Mouse (Mus musculus): ENCODE results near the gene Gm20388. TPM values are rescaled to one million over a fixed set of nuclear protein-coding genes. Genes with fewer than 3 reads are reported as not detected.
A peak's percentile ranks its signal among the peaks of the same experiment; 100 is the strongest.

The Gm20388 gene
- polyA plus RNA-seq, 1 experiment from 2014 or later: 1.7 TPM

GRCm38 (mm10) chr8:122334791-122335490 lies 2424.3 kb downstream of the Gm20388 start:
- H3K27ac ChIP-seq: no peak overlapping the region

GRCm38 (mm10) chr8:122335638-122336250 lies 2425.1 kb downstream of the Gm20388 start:
- Histone ChIP-seq H3K4me3 (peak overlapping the region; percentile 66), H3K27ac (peak overlapping the region; percentile 62), H3K4me1 (replicated peaks) (peaks cover 44% of the 10 kb centered on the region), H3K9me3 (no peaks in the 10 kb centered on the region), H3K27me3 (ENCODE audit: insufficient read depth, poor library complexity, severe bottlenecking) (peaks cover 82% of the 10 kb centered on the region), H3K36me3 (peaks cover 44% of the 10 kb centered on the region)
- WGBS: 10% methylated on average over 57 of the region's 57 CpGs
- DNase-seq (ENCODE audit: low spot score): no peak

More at GRCm38 (mm10) chr8:122334791-122335490, 2424.3 kb downstream of the Gm20388 start:
- H3K36me3 ChIP-seq: peaks cover 44% of the 10 kb centered on the region
- no peaks in the 10 kb centered on the region for H3K9me3 ChIP-seq
- peak overlapping the region; percentile 66; the same call in 1 of the 2 replicates for H3K4me3 ChIP-seq
- peaks cover 83% of the 10 kb centered on the region for H3K27me3 ChIP-seq (ENCODE audit: insufficient read depth, poor library complexity, severe bottlenecking)
- DNase-seq (ENCODE audit: low spot score): no peak
- peaks cover 52% of the 10 kb centered on the region for H3K4me1 ChIP-seq (replicated peaks)
- 81% methylated on average over 13 of the region's 13 CpGs for WGBS

- Histone ChIP-seq H3K27me3 (ENCODE audit: insufficient read depth, poor library complexity, severe bottlenecking) (peaks cover 88% of the 10 kb centered on the region), H3K27ac (peak overlapping the region; percentile 62), H3K9me3 (no peaks in the 10 kb centered on the region), H3K4me1 (replicated peaks) (peaks cover 37% of the 10 kb centered on the region), H3K36me3 (peaks cover 44% of the 10 kb centered on the region), H3K4me3 (peak overlapping the region; percentile 66)
- WGBS: 4% methylated on average over 81 of the region's 81 CpGs
- peak; percentile 80 for DNase-seq (ENCODE audit: low spot score)
These were observed 2425.7 kb downstream of the Gm20388 start for GRCm38 (mm10) chr8:122336251-122336910.

DNA sequence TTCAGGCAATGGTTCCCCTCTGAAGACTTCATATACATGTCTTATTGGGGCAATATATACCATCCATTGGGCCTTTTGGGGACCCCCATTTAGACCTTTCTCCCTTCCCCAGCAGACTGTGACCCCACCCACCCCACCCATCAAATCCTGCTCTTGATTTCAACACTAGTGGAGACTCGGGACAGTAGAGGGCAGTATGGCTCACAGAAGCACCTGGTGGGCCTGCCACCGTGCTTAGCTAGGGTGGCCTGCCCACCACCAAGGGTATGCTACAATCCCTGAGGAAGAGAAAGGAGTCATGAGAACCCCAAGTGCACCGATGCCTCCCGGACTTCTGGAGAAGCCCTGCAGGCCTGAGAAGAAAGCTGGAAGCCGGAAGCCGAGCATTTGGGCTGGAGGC lies 2428.2 kb downstream of the Gm20388 start:
- Histone ChIP-seq H3K36me3 (peaks cover 31% of the 10 kb centered on the region), H3K27ac (no peak overlapping the region), H3K9me3 (no peaks in the 10 kb centered on the region), H3K4me3 (no peak overlapping the region), H3K27me3 (ENCODE audit: insufficient read depth, poor library complexity, severe bottlenecking) (peaks cover 97% of the 10 kb centered on the region), H3K4me1 (replicated peaks) (peaks cover 39% of the 10 kb centered on the region)
- WGBS: 56% methylated on average over 6 of the region's 6 CpGs
- no peak for DNase-seq (ENCODE audit: low spot score)

GRCm38 (mm10) chr8:122340761-122341160 lies 2430.1 kb downstream of the Gm20388 start:
- H3K36me3 ChIP-seq: peaks cover 16% of the 10 kb centered on the region
- peaks cover 97% of the 10 kb centered on the region for H3K27me3 ChIP-seq (ENCODE audit: insufficient read depth, poor library complexity, severe bottlenecking)
- no peak for DNase-seq (ENCODE audit: low spot score)
- WGBS: 87% methylated on average over 3 of the region's 3 CpGs
- peaks cover 48% of the 10 kb centered on the region for H3K4me1 ChIP-seq (replicated peaks)
- H3K27ac ChIP-seq: no peak overlapping the region
- no peak overlapping the region for H3K4me3 ChIP-seq
- no peaks in the 10 kb centered on the region for H3K9me3 ChIP-seq

DNA sequence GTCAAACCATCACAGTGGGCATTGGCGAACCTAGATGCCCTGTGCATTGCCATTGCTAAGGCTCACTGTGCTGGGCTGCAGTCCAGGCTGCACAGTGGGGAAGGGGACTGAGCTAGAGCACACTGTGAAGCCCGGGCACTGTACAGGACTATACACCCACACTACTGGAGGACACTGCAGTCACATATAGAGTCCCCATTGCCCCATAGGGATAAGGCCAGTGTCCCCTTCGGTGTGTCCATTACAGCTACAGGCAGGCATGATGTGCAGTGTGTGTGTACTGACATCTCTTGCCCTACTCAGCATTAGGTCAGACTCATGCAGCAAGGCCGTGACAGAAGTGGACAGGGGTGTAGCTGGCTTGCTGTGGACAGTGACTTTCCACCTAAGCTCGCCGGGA lies 2431.1 kb downstream of the Gm20388 start:
- no peaks in the 10 kb centered on the region for H3K9me3 ChIP-seq
- no peak overlapping the region for H3K4me3 ChIP-seq
- peaks cover 90% of the 10 kb centered on the region for H3K27me3 ChIP-seq (ENCODE audit: insufficient read depth, poor library complexity, severe bottlenecking)
- no peak for DNase-seq (ENCODE audit: low spot score)
- peaks cover 10% of the 10 kb centered on the region for H3K36me3 ChIP-seq
- WGBS: 86% methylated on average over 6 of the region's 6 CpGs
- peaks cover 38% of the 10 kb centered on the region for H3K4me1 ChIP-seq (replicated peaks)
- no peak overlapping the region for H3K27ac ChIP-seq

- peaks cover 87% of the 10 kb centered on the region for H3K27me3 ChIP-seq (ENCODE audit: insufficient read depth, poor library complexity, severe bottlenecking)
- peaks cover 9% of the 10 kb centered on the region; the same call in 1 of the 2 replicates for H3K36me3 ChIP-seq
- H3K9me3 ChIP-seq: no peaks in the 10 kb centered on the region
- peaks cover 33% of the 10 kb centered on the region for H3K4me1 ChIP-seq (replicated peaks)
- WGBS: 61% methylated on average over 5 of the region's 5 CpGs
- H3K27ac ChIP-seq: no peak overlapping the region
- no peak for DNase-seq (ENCODE audit: low spot score)
- H3K4me3 ChIP-seq: no peak overlapping the region
These were observed 2431.7 kb downstream of the Gm20388 start for GRCm38 (mm10) chr8:122342362-122342761.

DNA sequence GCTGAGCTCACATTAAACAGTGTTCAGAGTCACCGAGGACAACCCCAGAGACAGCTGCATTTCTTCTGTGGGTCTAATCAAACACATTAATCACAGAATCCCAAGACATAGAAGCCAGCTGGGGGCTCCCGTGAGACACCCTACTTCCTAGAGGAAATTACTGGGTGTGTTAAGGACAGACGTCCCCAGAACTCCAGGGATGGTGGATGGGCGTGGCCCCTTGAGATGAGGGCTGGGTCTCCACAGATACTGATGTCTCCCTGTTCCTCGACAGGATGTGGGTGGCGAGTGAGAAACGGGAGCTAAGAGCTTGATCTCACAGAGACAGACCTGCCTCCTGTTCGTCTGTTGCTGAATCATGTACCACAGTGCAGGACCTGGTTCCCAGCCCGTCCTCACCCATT lies 2432.2 kb downstream of the Gm20388 start:
- H3K27me3 ChIP-seq (ENCODE audit: insufficient read depth, poor library complexity, severe bottlenecking): peaks cover 86% of the 10 kb centered on the region
- H3K4me3 ChIP-seq: peak overlapping the region; percentile 44
- peak; percentile 20 for DNase-seq (ENCODE audit: low spot score)
- H3K36me3 ChIP-seq: peaks cover 4% of the 10 kb centered on the region; the same call in 1 of the 2 replicates
- 10% methylated on average over 9 of the region's 9 CpGs for WGBS
- H3K4me1 ChIP-seq (replicated peaks): peaks cover 33% of the 10 kb centered on the region
- 0 out of 2 replicates have a peak overlapping the region, but pooled peaks have one; percentile 35 for H3K27ac ChIP-seq
- H3K9me3 ChIP-seq: no peaks in the 10 kb centered on the region

GRCm38 (mm10) chr8:122343341-122343740 lies 2432.7 kb downstream of the Gm20388 start:
- peaks cover 33% of the 10 kb centered on the region for H3K4me1 ChIP-seq (replicated peaks)
- H3K4me3 ChIP-seq: peak overlapping the region; percentile 44
- WGBS: 6% methylated on average over 11 of the region's 11 CpGs
- peaks cover 85% of the 10 kb centered on the region for H3K27me3 ChIP-seq (ENCODE audit: insufficient read depth, poor library complexity, severe bottlenecking)
- no peaks in the 10 kb centered on the region for H3K9me3 ChIP-seq
- no peak for DNase-seq (ENCODE audit: low spot score)
- H3K36me3 ChIP-seq: no peaks in the 10 kb centered on the region
- H3K27ac ChIP-seq: 0 out of 2 replicates have a peak overlapping the region, but pooled peaks have one; percentile 35

GRCm38 (mm10) chr8:122343758-122344157 lies 2433.1 kb downstream of the Gm20388 start:
- Histone ChIP-seq H3K36me3 (no peaks in the 10 kb centered on the region), H3K27me3 (ENCODE audit: insufficient read depth, poor library complexity, severe bottlenecking) (peaks cover 85% of the 10 kb centered on the region), H3K27ac (no peak overlapping the region), H3K4me1 (replicated peaks) (peaks cover 33% of the 10 kb centered on the region), H3K4me3 (peak overlapping the region; percentile 44), H3K9me3 (no peaks in the 10 kb centered on the region)
- under 1% methylated on average over 14 of the region's 14 CpGs for WGBS
- DNase-seq (ENCODE audit: low spot score): peak; percentile 25

DNA sequence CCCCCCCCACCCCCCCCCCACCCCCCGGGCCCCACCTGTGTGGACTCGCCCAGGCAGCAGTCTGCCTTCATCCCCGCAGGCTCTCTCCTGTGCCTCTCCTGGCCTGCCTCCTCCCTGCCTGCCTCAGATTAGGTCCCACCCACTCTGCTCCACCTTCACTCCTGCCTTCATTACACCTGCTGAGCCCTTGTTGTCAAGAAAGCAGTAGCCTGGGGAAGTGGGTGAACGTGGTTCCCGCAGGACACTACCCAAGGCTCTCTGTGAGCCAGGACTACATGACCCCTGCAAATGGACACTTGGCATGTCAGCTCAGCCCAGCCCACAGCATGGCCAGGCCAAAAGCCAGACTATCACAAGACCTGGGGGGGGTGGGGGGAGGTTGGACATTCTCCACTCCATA lies 2433.6 kb downstream of the Gm20388 start:
- WGBS: 11% methylated on average over 4 of the region's 5 CpGs

DNA sequence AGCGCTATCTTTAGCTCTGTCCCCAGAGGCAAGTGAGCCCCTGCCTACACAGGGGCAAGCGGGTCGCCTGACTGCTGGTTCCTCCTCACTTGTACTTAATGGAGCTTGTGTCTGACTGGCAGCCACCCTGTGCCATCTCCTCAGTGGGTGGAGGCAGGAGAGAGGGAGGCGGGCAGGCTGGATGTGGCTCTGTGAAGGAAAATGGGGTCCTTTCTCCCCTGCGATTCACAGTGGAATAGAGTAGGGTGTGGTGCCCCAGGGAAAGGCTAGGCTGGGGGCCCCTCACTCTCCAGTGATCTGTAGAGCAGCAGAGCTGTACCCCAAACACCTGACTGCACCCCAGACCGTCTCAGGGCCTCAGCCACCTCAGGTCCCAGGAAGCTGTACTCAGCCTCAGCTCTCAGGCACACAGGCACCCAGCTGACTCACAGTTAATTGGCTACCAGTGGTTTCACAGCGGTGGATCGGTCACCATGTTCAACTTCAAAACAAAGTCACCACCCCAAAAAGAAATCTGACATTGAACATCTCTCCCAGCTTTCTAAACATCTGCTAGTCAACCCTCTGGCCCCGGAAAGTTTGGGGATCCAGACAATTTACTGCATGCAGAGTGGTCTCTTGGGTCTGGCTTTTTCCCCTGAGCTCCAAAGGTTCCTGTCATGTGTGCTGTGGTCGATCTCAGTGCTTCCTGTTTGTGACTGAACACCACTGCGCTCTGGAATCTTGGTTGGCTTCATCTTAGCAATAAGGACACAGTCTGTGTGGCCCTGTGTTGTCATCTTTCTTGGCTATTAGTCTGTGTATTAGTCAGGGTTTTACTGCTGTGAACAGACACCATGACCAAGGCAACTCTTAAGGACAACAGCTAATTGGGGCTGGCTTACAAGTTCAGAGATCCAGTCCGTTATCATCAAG lies 2434.8 kb downstream of the Gm20388 start:
- no peak overlapping the region for H3K27ac ChIP-seq
- peaks cover 81% of the 10 kb centered on the region for H3K27me3 ChIP-seq (ENCODE audit: insufficient read depth, poor library complexity, severe bottlenecking)
- peaks cover 45% of the 10 kb centered on the region for H3K4me1 ChIP-seq (replicated peaks)
- H3K4me3 ChIP-seq: no peak overlapping the region
- no peak for DNase-seq (ENCODE audit: low spot score)
- 55% methylated on average over 12 of the region's 12 CpGs for WGBS
- no peaks in the 10 kb centered on the region for H3K36me3 ChIP-seq
- H3K9me3 ChIP-seq: no peaks in the 10 kb centered on the region

More for the DNA sequence above, 2433.6 kb downstream of the Gm20388 start:
- peaks cover 33% of the 10 kb centered on the region for H3K4me1 ChIP-seq (replicated peaks)
- H3K27ac ChIP-seq: peak overlapping the region; percentile 0; the same call in 1 of the 2 replicates
- H3K27me3 ChIP-seq (ENCODE audit: insufficient read depth, poor library complexity, severe bottlenecking): peaks cover 83% of the 10 kb centered on the region
- DNase-seq (ENCODE audit: low spot score): no peak
- no peaks in the 10 kb centered on the region for H3K9me3 ChIP-seq
- H3K36me3 ChIP-seq: no peaks in the 10 kb centered on the region
- H3K4me3 ChIP-seq: peak overlapping the region; percentile 44

Measured in hindbrain, embryonic 10.5 days (tissue).